Mouse (Mus musculus): ENCODE data around the gene Nrarp. TPM values are rescaled to one million over a fixed set of nuclear protein-coding genes. Genes with fewer than 3 reads are reported as not detected.

The Nrarp gene
- total RNA-seq, 2 experiments from 2014 or later, result 5.9 to 6.7 TPM

DNA sequence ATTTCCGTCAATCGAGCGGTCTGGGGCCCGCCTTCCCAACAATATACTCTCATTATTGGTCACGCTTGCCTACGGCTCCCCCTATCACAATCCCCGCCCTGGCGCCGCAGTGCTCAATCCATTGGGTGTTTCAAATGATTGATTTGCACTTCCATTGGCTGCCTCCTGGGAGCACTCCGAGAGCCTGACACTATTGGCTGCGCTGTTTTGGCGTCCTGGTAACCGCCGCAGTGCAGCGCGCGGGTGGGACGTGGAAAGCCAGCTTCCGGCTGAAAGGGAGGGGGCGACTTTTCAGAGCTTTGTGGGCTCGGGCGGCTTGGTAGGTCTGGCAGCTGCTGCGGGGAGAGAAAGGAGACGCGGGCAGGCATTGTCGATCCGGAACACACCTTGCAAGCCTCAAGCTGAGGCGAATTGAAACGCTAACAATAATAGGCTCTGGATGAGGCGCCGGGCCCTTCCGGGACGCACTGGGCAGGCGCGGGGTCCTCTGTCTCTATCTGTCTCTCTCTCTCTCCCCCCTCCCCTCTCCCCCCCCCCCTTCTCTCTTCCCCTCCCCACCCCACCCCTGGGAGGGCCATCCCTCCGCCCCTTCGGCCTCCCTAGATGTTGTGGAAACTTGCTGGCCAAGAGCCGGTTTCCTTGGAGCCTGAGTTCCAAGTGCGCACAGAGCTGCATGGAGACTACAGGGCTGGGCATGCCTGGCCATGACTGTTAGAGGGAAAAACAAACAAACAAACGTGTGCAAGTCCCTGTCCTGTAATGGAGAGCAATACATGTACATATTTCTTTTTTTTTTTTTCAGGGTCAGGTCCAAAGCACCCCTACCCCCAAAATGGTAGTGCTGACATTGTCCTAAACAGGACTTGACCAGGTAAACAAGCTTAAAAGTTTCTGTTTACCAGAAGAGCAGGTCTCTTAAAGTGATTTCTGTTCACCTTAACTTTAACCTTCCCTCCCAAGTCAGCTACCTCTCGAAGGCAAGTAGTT, 44.5 kb downstream of the Nrarp start:
- intact Hi-C loops (cut with DNase I), result no loop called here
- DNase-seq, result peak; percentile 94 to 99

DNA sequence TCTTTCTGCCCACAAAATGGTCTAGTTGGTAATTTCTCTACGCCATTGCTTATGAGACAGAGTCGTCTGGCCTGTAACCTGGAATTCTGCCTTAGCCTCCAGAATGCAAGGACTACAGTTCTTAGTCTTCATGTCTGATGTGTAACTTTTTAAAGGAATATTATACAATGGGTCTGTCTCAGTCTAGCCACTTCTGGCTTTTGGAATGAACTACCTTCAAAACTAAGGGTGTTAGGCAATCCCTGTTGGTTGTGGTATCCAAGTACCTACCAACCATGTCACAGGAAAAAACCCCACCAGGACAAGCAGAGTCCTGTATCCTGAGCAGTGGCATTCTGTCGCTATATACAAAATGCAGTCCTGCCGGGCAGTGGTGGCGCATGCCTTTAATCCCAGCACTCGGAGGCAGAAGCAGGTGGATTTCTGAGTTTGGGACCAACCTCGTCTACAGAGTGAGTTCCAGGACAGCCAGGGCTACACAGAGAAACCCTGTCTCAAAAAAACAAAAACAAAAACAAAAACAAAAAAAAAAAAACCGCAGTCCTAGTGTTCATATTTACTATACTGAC, 45.3 kb downstream of the Nrarp start:
- no peak for DNase-seq
- intact Hi-C loops (cut with DNase I), result no loop called here

- peak; percentile 39 to 40 for DNase-seq
- intact Hi-C loops (cut with DNase I), result no loop called here
Measured at GRCm38 (mm10) chr2:25226864-25227263, 46.3 kb downstream of the Nrarp start.

GRCm38 (mm10) chr2:25227406-25227805, 46.8 kb downstream of the Nrarp start:
- no peak for DNase-seq
- intact Hi-C loops (cut with DNase I), result no loop called here

- intact Hi-C loops (cut with DNase I), result loop anchor here (1.0 kb wide), 1 partner anchor 35 kb away; no protein-coding TSS in a partner anchor
- DNase-seq, result peak; percentile 78 to 85
Measured at GRCm38 (mm10) chr2:25228431-25228889, 47.9 kb downstream of the Nrarp start.

GRCm38 (mm10) chr2:25228995-25229530, 48.5 kb downstream of the Nrarp start:
- intact Hi-C loops (cut with DNase I), result loop anchor here (1.0 kb wide), 1 partner anchor 36 kb away; no protein-coding TSS in a partner anchor
- DNase-seq, result no peak

GRCm38 (mm10) chr2:25229582-25229981, 49.0 kb downstream of the Nrarp start:
- intact Hi-C loops (cut with DNase I), result no loop called here
- no peak for DNase-seq

- intact Hi-C loops (cut with DNase I), result no loop called here
- DNase-seq, result no peak
Measured at GRCm38 (mm10) chr2:25230581-25230980, 50.0 kb downstream of the Nrarp start.

DNA sequence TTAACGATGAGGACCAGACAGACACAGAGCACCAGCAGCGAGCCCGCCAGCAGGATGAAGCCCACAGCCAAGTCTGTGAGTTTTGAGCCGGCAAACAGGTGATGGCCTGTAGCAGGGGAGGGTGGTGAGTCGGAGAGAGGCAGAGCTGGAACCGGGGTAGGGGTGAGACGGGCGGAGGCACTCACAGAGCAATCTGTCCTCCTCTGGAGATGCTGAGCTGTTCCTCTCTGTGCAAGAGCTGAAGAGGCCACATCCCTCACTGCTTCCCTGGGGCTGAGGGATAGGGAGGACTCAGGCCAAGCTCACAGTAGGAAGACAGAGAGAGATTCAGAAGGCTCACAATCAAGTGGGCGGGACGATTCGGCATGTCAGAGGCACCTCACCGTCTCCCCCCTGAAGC, 50.5 kb downstream of the Nrarp start:
- intact Hi-C loops (cut with DNase I), result no loop called here
- no peak for DNase-seq

Other genes with a start within 250 kb of the Nrarp start
- 1 to 10 TPM; 2.2 to 2.4 TPM for gene Arrdc1, start 245.5 kb upstream of the Nrarp start, total RNA-seq (2021)
- 10 to 100 TPM; 19.4 to 19.5 TPM for gene Zmynd19, start 231.0 kb upstream of the Nrarp start, total RNA-seq (2021)
- gene Dph7, start 218.4 kb upstream of the Nrarp start, total RNA-seq (2021), result 1 to 10 TPM; 3.1 to 3.5 TPM
- 10 to 100 TPM; 35.7 to 38.7 TPM for gene Mrpl41, start 205.7 kb upstream of the Nrarp start, total RNA-seq (2021)
- 10 to 100 TPM; 33.2 to 43.0 TPM for gene Pnpla7, start 204.7 kb upstream of the Nrarp start, total RNA-seq (2021)
- 10 to 100 TPM in 1 of 2 experiments, 1 to 10 TPM in 1; 7.9 to 10.7 TPM for gene Nsmf, start 126.4 kb upstream of the Nrarp start, total RNA-seq (2021)
- gene Entpd8, start 100.5 kb upstream of the Nrarp start, total RNA-seq (2021), result under 1 TPM in 1 of 2 experiments, not detected in 1; 0.23 TPM
- not detected for gene Noxa1, start 85.6 kb upstream of the Nrarp start, total RNA-seq (2021)
- gene Tor4a, start 16.1 kb downstream of the Nrarp start, total RNA-seq (2021), result 1 to 10 TPM in 1 of 2 experiments, under 1 TPM in 1; 0.54 to 1.2 TPM
- 10 to 100 TPM; 18.2 to 19.5 TPM for gene Nelfb, start 30.7 kb downstream of the Nrarp start, total RNA-seq (2021)
- gene Stpg3, start 33.9 kb downstream of the Nrarp start, total RNA-seq (2021), result not detected
- gene Fam166a, start 38.0 kb downstream of the Nrarp start, total RNA-seq (2021), result not detected
- 100 to 1,000 TPM; 189 to 229 TPM for gene Tubb4b, start 43.9 kb downstream of the Nrarp start, total RNA-seq (2021)
- not detected for gene Slc34a3, start 53.6 kb downstream of the Nrarp start, total RNA-seq (2021)
- not detected for gene Rnf224, start 56.0 kb downstream of the Nrarp start, total RNA-seq (2021)
- gene Rnf208, start 61.5 kb downstream of the Nrarp start, total RNA-seq (2021), result under 1 TPM; 0.84 to 0.91 TPM
- not detected for gene Cysrt1, start 61.7 kb downstream of the Nrarp start, total RNA-seq (2021)
- gene AL732309.1, start 66.1 kb downstream of the Nrarp start, total RNA-seq (2021), result 1 to 10 TPM in 1 of 2 experiments, under 1 TPM in 1; 0.39 to 1.1 TPM
- gene Tmem203, start 74.7 kb downstream of the Nrarp start, total RNA-seq (2021), result 10 to 100 TPM; 10.4 to 12.0 TPM
- 1 to 10 TPM; 3.8 to 4.5 TPM for gene Tprn, start 81.9 kb downstream of the Nrarp start, total RNA-seq (2021)
- gene Ssna1, start 91.7 kb downstream of the Nrarp start, total RNA-seq (2021), result 10 to 100 TPM; 25.8 to 25.9 TPM
- 10 to 100 TPM; 27.0 to 27.8 TPM for gene Anapc2, start 91.7 kb downstream of the Nrarp start, total RNA-seq (2021)
- gene Tmem210, start 107.4 kb downstream of the Nrarp start, total RNA-seq (2021), result not detected
- gene Lrrc26, start 109.2 kb downstream of the Nrarp start, total RNA-seq (2021), result not detected
- not detected for gene Grin1, start 138.4 kb downstream of the Nrarp start, total RNA-seq (2021)
- gene Man1b1, start 151.6 kb downstream of the Nrarp start, total RNA-seq (2021), result 10 to 100 TPM; 11.9 to 15.0 TPM
- gene Dpp7, start 175.6 kb downstream of the Nrarp start, total RNA-seq (2021), result 10 to 100 TPM in 1 of 2 experiments, 1 to 10 TPM in 1; 8.7 to 11.9 TPM
- 1 to 10 TPM; 2.2 to 3.4 TPM for gene Uap1l1, start 184.9 kb downstream of the Nrarp start, total RNA-seq (2021)
- under 1 TPM; 0.10 to 0.26 TPM for gene Sapcd2, start 191.6 kb downstream of the Nrarp start, total RNA-seq (2021)
- gene Entpd2, start 215.1 kb downstream of the Nrarp start, total RNA-seq (2021), result 1 to 10 TPM; 7.2 to 9.5 TPM
- gene Npdc1, start 218.6 kb downstream of the Nrarp start, total RNA-seq (2021), result 10 to 100 TPM; 14.2 to 17.6 TPM
- not detected for gene Fut7, start 242.5 kb downstream of the Nrarp start, total RNA-seq (2021)
- 10 to 100 TPM; 12.3 to 16.5 TPM for gene Abca2, start 247.9 kb downstream of the Nrarp start, total RNA-seq (2021)